Mouse (Mus musculus): ENCODE results near the gene Olfr364-ps1. TPM values are rescaled to one million over a fixed set of nuclear protein-coding genes. Genes with fewer than 3 reads are reported as not detected.

Gene Olfr364-ps1
- polyA plus RNA-seq (2017; shearing (Covaris generic)), result not detected

DNA sequence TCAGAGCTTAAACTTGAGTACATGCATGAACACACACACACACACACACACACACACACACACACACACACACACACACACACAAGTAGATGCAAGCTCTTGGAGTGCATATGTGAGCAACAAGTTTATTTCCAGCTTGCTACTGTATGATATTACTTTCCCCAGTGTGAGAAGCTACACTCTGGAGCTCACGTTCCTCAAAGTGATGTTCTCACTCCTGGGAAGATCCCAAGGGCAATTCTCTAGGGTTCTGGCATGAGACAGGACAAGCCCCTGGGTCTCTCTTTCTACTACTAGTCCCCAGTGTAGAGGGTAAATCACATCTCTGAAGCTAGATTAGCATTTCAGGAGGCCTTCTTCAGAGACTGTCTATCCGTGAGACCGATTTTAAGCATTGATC, at the start of gene Olfr364-ps1:
Olfr364-ps1 (plus strand) TSS at position 301 of the 400 bp plus-strand sequence.

DNA sequence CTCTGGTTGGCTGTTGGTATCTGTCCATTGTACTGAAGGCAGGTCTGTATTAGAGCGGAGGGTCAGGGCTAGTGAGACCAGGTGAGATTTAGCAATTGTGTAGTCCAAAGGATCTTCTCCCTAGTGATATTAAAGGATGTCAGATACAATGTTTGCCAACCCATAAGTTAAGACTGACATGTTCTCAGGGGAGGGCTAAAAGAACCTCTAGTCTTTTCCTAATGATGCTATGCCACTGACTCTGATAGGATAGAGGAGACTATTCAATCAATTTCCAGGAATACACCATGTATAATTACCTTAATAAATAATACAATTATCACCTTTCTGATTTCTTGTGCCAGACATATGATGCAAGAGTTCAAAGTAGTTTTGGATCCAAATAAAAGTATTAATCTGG, 21.3 kb upstream of the Olfr364-ps1 start, which contains the start of gene Olfr362:
Olfr362 (minus strand) TSS at position 101 of the 400 bp plus-strand sequence.

DNA sequence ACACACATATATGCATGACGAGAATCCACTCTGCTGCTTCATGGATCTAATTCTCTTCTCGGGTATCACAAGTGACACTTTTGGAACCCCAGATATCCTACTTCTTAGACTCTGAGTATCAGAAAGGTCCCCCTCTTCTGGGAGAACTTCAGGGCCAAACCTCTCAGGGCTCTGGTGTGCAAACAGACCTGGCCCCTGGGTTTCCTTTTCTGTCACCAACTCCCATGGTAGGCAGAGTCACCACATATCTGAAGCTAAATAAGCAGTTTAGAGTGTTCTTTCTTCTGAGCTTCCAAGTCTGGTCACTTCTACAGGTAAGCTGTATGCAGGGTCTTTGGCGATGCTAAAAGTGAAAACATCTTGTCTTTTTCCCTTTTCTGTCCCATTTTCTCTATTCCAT, 48.8 kb downstream of the Olfr364-ps1 start, which contains the start of gene Olfr365:
Olfr365 (plus strand) TSS at position 301 of the 400 bp plus-strand sequence.

Other genes with a start within 250 kb of the Olfr364-ps1 start
- not detected for gene Olfr353, start 246.4 kb upstream of the Olfr364-ps1 start, polyA plus RNA-seq (2017; shearing (Covaris generic))
- gene Olfr354, start 233.6 kb upstream of the Olfr364-ps1 start, polyA plus RNA-seq (2017; shearing (Covaris generic)), result not detected
- gene Olfr355, start 210.4 kb upstream of the Olfr364-ps1 start, polyA plus RNA-seq (2017; shearing (Covaris generic)), result 0.20 TPM
- not detected for gene Olfr356, start 202.2 kb upstream of the Olfr364-ps1 start, polyA plus RNA-seq (2017; shearing (Covaris generic))
- not detected for gene Olfr357, start 145.5 kb upstream of the Olfr364-ps1 start, polyA plus RNA-seq (2017; shearing (Covaris generic))
- gene Olfr358, start 130.0 kb upstream of the Olfr364-ps1 start, polyA plus RNA-seq (2017; shearing (Covaris generic)), result not detected
- gene Olfr360, start 73.6 kb upstream of the Olfr364-ps1 start, polyA plus RNA-seq (2017; shearing (Covaris generic)), result not detected
- gene Olfr361, start 50.0 kb upstream of the Olfr364-ps1 start, polyA plus RNA-seq (2017; shearing (Covaris generic)), result not detected
- not detected for gene Olfr362, start 21.4 kb upstream of the Olfr364-ps1 start, polyA plus RNA-seq (2017; shearing (Covaris generic))
- not detected for gene Olfr365, start 48.9 kb downstream of the Olfr364-ps1 start, polyA plus RNA-seq (2017; shearing (Covaris generic))
- gene Olfr366, start 72.3 kb downstream of the Olfr364-ps1 start, polyA plus RNA-seq (2017; shearing (Covaris generic)), result not detected
- gene Olfr368, start 187.2 kb downstream of the Olfr364-ps1 start, polyA plus RNA-seq (2017; shearing (Covaris generic)), result not detected
- gene Pdcl, start 220.0 kb downstream of the Olfr364-ps1 start, polyA plus RNA-seq (2017; shearing (Covaris generic)), result 35.6 TPM